Mouse (Mus musculus) limb, embryonic 14.5 days (tissue): ENCODE data around the gene Serpina3m. TPM values are rescaled to one million over a fixed set of nuclear protein-coding genes. Genes with fewer than 3 reads are reported as not detected.
A peak's percentile ranks its signal among the peaks of the same experiment; 100 is the strongest.

Experiments used
- ATAC-seq: fragments of 200-750 bp; cut with Nextera tagmentation; 2 replicates; pipeline ENCODE4 v1.8.0; 2017; ENCODE audit warnings: low read depth, moderate number of reproducible peaks, moderate TSS enrichment; ENCODE audit not compliant: low FRiP score
- DNase-seq: peaks from one replicate; pipeline ENCODE4 v3.0.0-alpha.2; 2015; ENCODE audit warnings: low spot score
- H3K27ac ChIP-seq: fragments of 300-500 bp; sonication (generic); replicated peaks from 2 replicates; pipeline ENCODE4 v1.5.1; 2014; ENCODE audit warnings: low read depth, mild to moderate bottlenecking, low read length, moderate library complexity, mixed read lengths
- H3K27me3 ChIP-seq: fragments of 300-500 bp; sonication (generic); 2 replicates; pipeline ENCODE4 v1.6.1; 2014; ENCODE audit warnings: low read length, mixed read lengths; ENCODE audit not compliant: control insufficient read depth, insufficient read depth
- H3K36me3 ChIP-seq: fragments of 300-500 bp; sonication (generic); 2 replicates; pipeline ENCODE4 v1.6.1; 2014; ENCODE audit warnings: mild to moderate bottlenecking, low read length, moderate library complexity, mixed read lengths; ENCODE audit not compliant: control insufficient read depth, insufficient read depth
- H3K4me1 ChIP-seq: fragments of 300-500 bp; sonication (generic); 2 replicates; pipeline ENCODE4 v1.6.1; 2014; ENCODE audit warnings: antibody characterized with exemption, low read length, mixed read lengths; ENCODE audit not compliant: control insufficient read depth, insufficient read depth
- H3K4me2 ChIP-seq: fragments of 300-500 bp; sonication (generic); replicated peaks from 2 replicates; pipeline ENCODE4 v1.6.1; 2014; ENCODE audit warnings: low read depth, mild to moderate bottlenecking, low read length, moderate library complexity; ENCODE audit not compliant: severe bottlenecking
- H3K4me3 ChIP-seq: fragments of 300-500 bp; sonication (generic); replicated peaks from 2 replicates; pipeline ENCODE4 v1.5.1; 2014; ENCODE audit warnings: low read length
- H3K9ac ChIP-seq: fragments of 300-500 bp; sonication (generic); 2 replicates; pipeline ENCODE4 v1.6.1; 2014; ENCODE audit warnings: mild to moderate bottlenecking, low read depth, low read length, moderate library complexity; ENCODE audit not compliant: severe bottlenecking
- H3K9me3 ChIP-seq: fragments of 300-500 bp; sonication (generic); 2 replicates; pipeline ENCODE4 v1.6.1; 2016; ENCODE audit warnings: low read length; ENCODE audit not compliant: control insufficient read depth
- POLR2A ChIP-seq: fragments of 200-500 bp; IDR thresholded peaks from 2 replicates; pipeline ENCODE4 v1.8.0; 2012; ENCODE audit warnings: inconsistent platforms, mild to moderate bottlenecking, moderate library complexity, borderline replicate concordance; ENCODE audit not compliant: insufficient read depth, insufficient read length; ENCODE audit errors: extremely low read depth
- WGBS: fragments of 180-500 bp; shearing (Covaris S2); extraction: QIAGEN DNeasy Blood & Tissue Kit; methylation state at CpG from one replicate; pipeline ENCODE4 v1.1.7; 2014; 5-methylcytosine and 5-hydroxymethylcytosine counted together
- polyA plus RNA-seq, 2 experiments: library from polyadenylated mRNA; depleted of rRNA in 1 of 2; stranded (reverse) in 1 of 2; unstranded in 1 of 2; fragments of >200 nt; fragmentation: Nextera tagmentation in 1 of 2; extraction: Ambion mirVana in 1 of 2; gene quantifications; 2 replicates each; pipeline versions ENCODE4 v1.2.1 to v1.2.3; 2012 to 2014

The Serpina3m gene
- polyA plus RNA-seq, 2 experiments = not detected

DNA sequence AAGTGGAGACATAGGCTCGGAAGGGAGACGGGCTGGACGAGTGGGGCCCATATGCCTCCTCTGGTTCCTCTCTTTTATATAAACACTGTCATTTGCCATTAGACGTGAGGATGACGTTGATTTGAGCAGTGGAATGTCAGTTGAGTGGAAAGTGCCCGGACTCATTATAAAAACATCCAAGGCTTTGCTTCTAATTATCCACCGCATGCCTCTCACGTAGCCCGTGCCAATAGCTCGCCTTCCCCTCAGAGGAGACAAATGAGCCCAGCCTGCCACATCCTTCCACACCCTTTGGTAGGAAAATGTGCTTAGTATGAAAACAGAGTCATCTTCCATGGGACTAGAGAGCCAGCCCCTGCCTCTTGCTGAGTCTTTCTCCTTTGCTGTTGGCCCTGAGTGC is 93.1 kb downstream of the Serpina3m start:
- Histone ChIP-seq H3K27me3 (no peaks in the 10 kb centered on the region), H3K27ac (no peak overlapping the region), H3K4me3 (no peak overlapping the region), H3K36me3 (no peaks in the 10 kb centered on the region), H3K4me1 (no peaks in the 10 kb centered on the region), H3K9me3 (no peaks in the 10 kb centered on the region), H3K4me2 (no peak overlapping the region), H3K9ac (no peak overlapping the region)
- WGBS = 53% methylated on average over 10 of the region's 10 CpGs
- no peak for TF ChIP-seq POLR2A
- ATAC-seq = no peak
- no peak for DNase-seq

DNA sequence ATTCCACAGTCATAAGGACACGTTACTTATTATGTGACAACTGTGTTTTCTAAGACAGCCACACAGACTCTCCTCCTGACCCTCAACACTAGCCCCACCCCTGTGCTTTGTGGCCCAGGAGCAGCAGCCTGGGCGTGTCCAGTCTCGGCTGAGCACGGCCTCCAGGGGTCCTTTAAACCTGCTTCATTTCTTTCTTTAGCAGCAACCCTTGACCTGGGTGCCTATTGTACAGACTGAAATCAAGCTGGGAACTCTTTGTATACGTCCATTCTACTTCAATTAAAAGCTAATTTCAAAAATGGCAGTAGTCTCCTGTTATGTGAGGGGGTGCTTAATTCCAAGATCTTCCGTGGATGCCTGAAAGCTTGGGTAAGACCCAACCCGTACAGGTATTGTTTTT is 94.9 kb downstream of the Serpina3m start:
- H3K36me3 ChIP-seq = no peaks in the 10 kb centered on the region
- no peak for ATAC-seq
- no peaks in the 10 kb centered on the region for H3K9me3 ChIP-seq
- no peaks in the 10 kb centered on the region for H3K4me1 ChIP-seq
- no peak for DNase-seq
- no peak overlapping the region for H3K4me3 ChIP-seq
- no peak overlapping the region for H3K4me2 ChIP-seq
- H3K27ac ChIP-seq = no peak overlapping the region
- WGBS = 54% methylated on average over 7 of the region's 7 CpGs
- no peak overlapping the region for H3K9ac ChIP-seq
- H3K27me3 ChIP-seq = no peaks in the 10 kb centered on the region
- TF ChIP-seq POLR2A = no peak

DNA sequence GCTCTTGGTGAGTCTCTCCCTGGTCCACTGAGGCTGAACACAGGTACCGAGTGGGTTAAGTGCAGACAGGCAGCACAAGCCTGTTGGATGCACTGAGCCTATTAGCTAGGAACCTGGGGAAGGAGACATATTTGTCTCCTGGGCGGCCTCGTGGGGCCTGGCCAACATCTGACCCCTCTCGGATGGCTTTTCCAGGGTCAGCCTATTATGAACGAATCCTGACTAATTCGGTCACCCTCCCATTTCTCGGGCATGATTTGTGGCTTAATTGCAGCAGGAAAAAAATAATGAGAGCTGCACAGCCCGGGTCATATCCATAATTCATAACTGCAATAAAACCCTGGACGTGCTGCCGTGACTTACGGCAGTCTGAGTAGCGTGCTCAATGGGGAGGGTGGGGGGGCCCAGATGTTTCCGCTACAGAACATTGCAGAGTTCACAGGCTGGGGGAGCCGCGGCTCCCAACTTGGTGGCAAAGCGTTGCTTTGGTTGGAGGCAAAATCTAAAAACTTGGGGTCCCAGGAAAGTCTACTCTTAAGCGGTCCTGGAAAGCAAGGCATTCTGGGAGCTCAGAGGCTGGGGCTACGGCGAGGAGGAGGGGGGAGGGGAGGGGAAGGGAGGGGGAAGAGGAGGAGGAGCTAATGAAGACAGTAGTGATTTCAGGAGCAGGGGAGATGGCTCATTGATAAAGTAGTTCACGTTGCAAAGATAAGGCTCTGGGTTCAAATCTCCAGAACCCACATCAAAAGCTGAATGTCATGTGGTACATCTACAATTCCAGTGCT is 95.9 kb downstream of the Serpina3m start:
- no peak overlapping the region for H3K4me3 ChIP-seq
- no peak overlapping the region for H3K27ac ChIP-seq
- no peaks in the 10 kb centered on the region for H3K36me3 ChIP-seq
- H3K4me2 ChIP-seq = no peak overlapping the region
- no peaks in the 10 kb centered on the region for H3K9me3 ChIP-seq
- TF ChIP-seq POLR2A = no peak
- no peaks in the 10 kb centered on the region for H3K4me1 ChIP-seq
- H3K27me3 ChIP-seq = no peaks in the 10 kb centered on the region
- 59% methylated on average over 20 of the region's 20 CpGs for WGBS
- ATAC-seq = no peak
- no peak overlapping the region for H3K9ac ChIP-seq
- no peak for DNase-seq

DNA sequence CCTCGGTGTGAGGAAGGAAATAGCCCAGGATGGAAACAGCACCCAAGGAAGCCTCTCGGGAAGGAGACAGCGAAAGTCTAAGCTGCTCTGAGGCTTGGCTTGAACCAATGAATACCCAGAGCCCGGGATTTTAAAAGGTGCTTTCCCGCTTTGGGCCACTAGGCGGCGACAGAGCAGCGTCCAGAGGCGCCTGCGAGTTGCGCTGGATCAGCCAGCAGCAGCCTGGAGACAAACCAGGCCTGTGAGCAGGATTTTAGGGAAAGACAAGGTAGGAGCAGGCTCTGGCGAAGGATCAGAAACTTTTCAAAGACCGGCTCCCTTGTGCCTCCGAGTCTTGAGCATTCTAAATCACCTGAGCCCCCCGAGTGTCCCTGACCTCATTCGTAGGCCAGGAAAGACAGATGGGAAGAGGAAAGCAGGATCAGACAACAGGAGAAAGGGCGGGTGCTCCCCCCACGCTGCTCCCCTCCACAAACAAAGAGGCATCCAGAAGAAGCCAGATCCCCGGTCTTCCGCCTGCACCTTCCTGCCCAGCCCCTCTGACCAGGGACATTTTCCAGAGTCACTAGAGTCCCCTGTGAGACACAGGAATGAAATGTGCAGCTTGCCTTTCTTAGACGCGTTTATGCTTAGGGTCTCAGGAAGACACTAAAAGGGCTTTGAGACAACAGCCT is 101.9 kb downstream of the Serpina3m start:
- Histone ChIP-seq H3K4me3 (no peak overlapping the region), H3K9ac (0 out of 2 replicates have a peak overlapping the region, but pooled peaks have one; percentile 22), H3K4me1 (peaks cover 3% of the 10 kb centered on the region; the same call in 1 of the 2 replicates), H3K27ac (peak overlapping the region; percentile 30; the same call in 1 of the 2 replicates), H3K9me3 (no peaks in the 10 kb centered on the region), H3K4me2 (no peak overlapping the region), H3K27me3 (peaks cover 5% of the 10 kb centered on the region; the same call in 1 of the 2 replicates), H3K36me3 (no peaks in the 10 kb centered on the region)
- WGBS = 10% methylated on average over 22 of the region's 22 CpGs
- ATAC-seq (peak; percentile 74), DNase-seq (peak; percentile 81)
- TF ChIP-seq POLR2A = no peak

DNA sequence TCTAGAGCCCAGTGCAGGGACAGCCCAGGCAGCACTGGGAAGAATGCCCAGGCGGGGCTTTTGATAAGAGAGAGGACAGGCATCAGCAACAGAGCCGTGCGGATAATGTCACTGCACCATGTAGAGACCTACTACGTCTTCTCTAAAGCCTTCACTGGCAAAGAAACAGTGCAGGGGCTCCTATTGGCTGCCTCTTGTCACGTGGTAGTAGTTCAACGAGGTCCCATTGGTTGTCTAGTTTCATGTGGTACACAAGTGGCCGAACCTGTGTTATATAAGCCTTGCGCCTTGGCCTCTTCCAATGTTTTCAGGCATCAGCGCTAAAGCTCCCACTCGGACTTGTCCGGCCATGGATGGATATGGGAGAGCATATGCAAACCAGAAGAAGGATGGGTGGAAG is 105.4 kb downstream of the Serpina3m start:
- Histone ChIP-seq H3K27ac (no peak overlapping the region), H3K9ac (no peak overlapping the region), H3K4me1 (peaks cover 3% of the 10 kb centered on the region; the same call in 1 of the 2 replicates), H3K4me2 (no peak overlapping the region), H3K36me3 (no peaks in the 10 kb centered on the region), H3K4me3 (no peak overlapping the region), H3K9me3 (no peaks in the 10 kb centered on the region), H3K27me3 (peaks cover 5% of the 10 kb centered on the region; the same call in 1 of the 2 replicates)
- 89% methylated on average over 11 of the region's 11 CpGs for WGBS
- DNase-seq = no peak
- TF ChIP-seq POLR2A = no peak
- no peak for ATAC-seq

Other genes starting within 250 kb of the Serpina3m start
- 0.05 TPM in 1 of 2 replicates, not detected in the other for gene Serpina5, start 237.4 kb upstream of the Serpina3m start, polyA plus RNA-seq (2012; rRNA removed)
- not detected in 2 replicates for gene Serpina5, start 237.4 kb upstream of the Serpina3m start, polyA plus RNA-seq (2014; fragmentation: Nextera tagmentation; extraction: Ambion mirVana)
- not detected in 2 replicates for gene Serpina3a, start 225.8 kb upstream of the Serpina3m start, polyA plus RNA-seq (2012; rRNA removed)
- gene Serpina3a, start 225.8 kb upstream of the Serpina3m start, polyA plus RNA-seq (2014; fragmentation: Nextera tagmentation; extraction: Ambion mirVana) = not detected in 2 replicates
- gene Serpina3b, start 210.5 kb upstream of the Serpina3m start, polyA plus RNA-seq (2012; rRNA removed) = 0.06 TPM in 1 of 2 replicates, not detected in the other
- gene Serpina3b, start 210.5 kb upstream of the Serpina3m start, polyA plus RNA-seq (2014; fragmentation: Nextera tagmentation; extraction: Ambion mirVana) = 0.45 TPM in 1 of 2 replicates, not detected in the other
- gene Serpina3c, start 184.6 kb upstream of the Serpina3m start, polyA plus RNA-seq (2012; rRNA removed) = 0.09 TPM in 1 of 2 replicates, not detected in the other
- not detected in 2 replicates for gene Serpina3c, start 184.6 kb upstream of the Serpina3m start, polyA plus RNA-seq (2014; fragmentation: Nextera tagmentation; extraction: Ambion mirVana)
- gene Serpina3f, start 123.9 kb upstream of the Serpina3m start, polyA plus RNA-seq (2012; rRNA removed) = 0.05 TPM in 1 of 2 replicates, not detected in the other
- not detected in 2 replicates for gene Serpina3f, start 123.9 kb upstream of the Serpina3m start, polyA plus RNA-seq (2014; fragmentation: Nextera tagmentation; extraction: Ambion mirVana)
- 0.82 and 1.1 TPM in 2 replicates for gene Serpina3g, start 102.2 kb upstream of the Serpina3m start, polyA plus RNA-seq (2012; rRNA removed)
- 0.87 and 1.1 TPM in 2 replicates for gene Serpina3g, start 102.2 kb upstream of the Serpina3m start, polyA plus RNA-seq (2014; fragmentation: Nextera tagmentation; extraction: Ambion mirVana)
- 0.27 and 0.55 TPM in 2 replicates for gene Serpina3i, start 75.4 kb upstream of the Serpina3m start, polyA plus RNA-seq (2012; rRNA removed)
- 0.69 and 1.4 TPM in 2 replicates for gene Serpina3i, start 75.4 kb upstream of the Serpina3m start, polyA plus RNA-seq (2014; fragmentation: Nextera tagmentation; extraction: Ambion mirVana)
- 0.22 and 0.36 TPM in 2 replicates for gene Serpina3j, start 23.9 kb upstream of the Serpina3m start, polyA plus RNA-seq (2012; rRNA removed)
- 0.32 and 0.72 TPM in 2 replicates for gene Serpina3j, start 23.9 kb upstream of the Serpina3m start, polyA plus RNA-seq (2014; fragmentation: Nextera tagmentation; extraction: Ambion mirVana)
- not detected in 2 replicates for gene Serpina3k, start within 50 bp of the Serpina3m start, polyA plus RNA-seq (2012; rRNA removed)
- not detected in 2 replicates for gene Serpina3k, start within 50 bp of the Serpina3m start, polyA plus RNA-seq (2014; fragmentation: Nextera tagmentation; extraction: Ambion mirVana)
- 7.4 and 9.1 TPM in 2 replicates for gene Serpina3n, start 68.2 kb downstream of the Serpina3m start, polyA plus RNA-seq (2012; rRNA removed)
- gene Serpina3n, start 68.2 kb downstream of the Serpina3m start, polyA plus RNA-seq (2014; fragmentation: Nextera tagmentation; extraction: Ambion mirVana) = 0.70 and 0.87 TPM in 2 replicates
- gene Gsc, start 134.8 kb downstream of the Serpina3m start, polyA plus RNA-seq (2012; rRNA removed) = 17.7 and 26.3 TPM in 2 replicates
- 9.7 and 11.3 TPM in 2 replicates for gene Gsc, start 134.8 kb downstream of the Serpina3m start, polyA plus RNA-seq (2014; fragmentation: Nextera tagmentation; extraction: Ambion mirVana)